Comparison of ENCODE assay signal across 9 mouse cellular contexts in genomic region chrX:11139971-11140421, GRCm38 (mm10).
DNase-seq lines count a peak whose midpoint lies in the region; ATAC-seq lines count a peak whose summit lies in the region.
"Had no signal": no experiment of that assay in that cellular context is flagged by ENCODE, and none has a peak within 500 bp of the region (broad histone marks: within the 10 kb centered on the region; RNA-seq: fewer than 3 reads in every experiment).

No protein-coding gene starts in this region.

- H3K4me1 ChIP-seq in forebrain, embryonic 14.5 days (ENCODE audit: control insufficient read depth, insufficient read depth, low read length): no peaks in the 10 kb centered on the region
- H3K4me1 ChIP-seq in forebrain, embryonic 15.5 days: no peaks in the 10 kb centered on the region; the same call in 1 of the 2 replicates
- H3K4me1 ChIP-seq: liver, embryonic 15.5 days had no signal

- no peaks in the 10 kb centered on the region for H3K27me3 ChIP-seq in forebrain, embryonic 14.5 days (replicated peaks; ENCODE audit: control insufficient read depth, insufficient read depth, low read length)
- no peaks in the 10 kb centered on the region for H3K27me3 ChIP-seq in forebrain, embryonic 15.5 days
- H3K27me3 ChIP-seq: liver, embryonic 15.5 days had no signal

- no peaks in the 10 kb centered on the region for H3K9me3 ChIP-seq in forebrain, embryonic 14.5 days (replicated peaks; ENCODE audit: control insufficient read depth, low read length)
- no peaks in the 10 kb centered on the region for H3K9me3 ChIP-seq in forebrain, embryonic 15.5 days
- H3K9me3 ChIP-seq: liver, embryonic 15.5 days had no signal

- DNase-seq in forebrain, embryonic 14.5 days (ENCODE audit: low spot score): peak; percentile 24
- peak; percentile 66 for DNase-seq in MN1 (ENCODE audit: low spot score)
- DNase-seq in cerebellum, postnatal 25 days: peak; percentile 46 to 62
- DNase-seq in kidney, adult 9 months: peak; percentile 70
- DNase-seq in ovary, postnatal 14 days (ENCODE audit: low spot score): peak; percentile 18
- no peak for DNase-seq in natural killer cell, adult 2 months (ENCODE audit: low spot score in 2 of 2)

- ATAC-seq in forebrain, embryonic 14.5 days: no peak
- ATAC-seq in forebrain, embryonic 15.5 days (replicated peaks): no peak
- ATAC-seq in granulocyte monocyte progenitor cell, adult 5-6 weeks (replicated peaks; ENCODE audit: poor library complexity, severe bottlenecking): no peak

- H3K36me3 ChIP-seq in forebrain, embryonic 14.5 days (ENCODE audit: control insufficient read depth, insufficient read depth, low read length): no peaks in the 10 kb centered on the region
- no peaks in the 10 kb centered on the region for H3K36me3 ChIP-seq in forebrain, embryonic 15.5 days
- H3K36me3 ChIP-seq: liver, embryonic 15.5 days had no signal

- H3K9ac ChIP-seq in forebrain, embryonic 14.5 days (ENCODE audit: low read length): no peak overlapping the region
- no peak overlapping the region for H3K9ac ChIP-seq in forebrain, embryonic 15.5 days (replicated peaks)
- H3K9ac ChIP-seq: liver, embryonic 15.5 days had no signal

- H3K4me3 ChIP-seq in forebrain, embryonic 14.5 days (ENCODE audit: low read depth, low read length): no peak overlapping the region
- H3K4me3 ChIP-seq in forebrain, embryonic 15.5 days: no peak overlapping the region
- H3K4me3 ChIP-seq: liver, embryonic 15.5 days had no signal

- no peak overlapping the region for H3K4me2 ChIP-seq in forebrain, embryonic 14.5 days (ENCODE audit: low read length)
- H3K4me2 ChIP-seq in forebrain, embryonic 15.5 days (replicated peaks): no peak overlapping the region
- H3K4me2 ChIP-seq: liver, embryonic 15.5 days had no signal

- WGBS in forebrain, embryonic 14.5 days: 57% methylated on average over 8 of the region's 8 CpGs
- WGBS in forebrain, embryonic 15.5 days: 51% methylated on average over 8 of the region's 8 CpGs

- H3K27ac ChIP-seq in forebrain, embryonic 14.5 days (ENCODE audit: low read depth, low read length): no peak overlapping the region
- H3K27ac ChIP-seq in forebrain, embryonic 15.5 days (replicated peaks): no peak overlapping the region
- H3K27ac ChIP-seq: liver, embryonic 15.5 days had no signal

Comparison
In these comparisons a context has a peak if more than half of its experiments do, and no peak if none do; other contexts are left out.
1. DNase-seq: peak in forebrain, embryonic 14.5 days (single experiment), MN1 (single experiment), cerebellum, postnatal 25 days (2 of 2), kidney, adult 9 months (single experiment) and ovary, postnatal 14 days (single experiment); none in natural killer cell, adult 2 months (0 of 2).